Mouse (Mus musculus): Measurements from ENCODE around the gene Lrfn3. TPM values are rescaled to one million over a fixed set of nuclear protein-coding genes. Genes with fewer than 3 reads are reported as not detected.

Gene Lrfn3
- polyA plus RNA-seq, 1 experiment, result 0.20 TPM

- Histone ChIP-seq H3K36me3 (ENCODE audit: control insufficient read depth, insufficient read depth) (no peaks in the 10 kb centered on the region), H3K79me3 (ENCODE audit: low read depth) (no peaks in the 10 kb centered on the region), H3K79me2 (ENCODE audit: control insufficient read depth, insufficient read depth) (no peaks in the 10 kb centered on the region), H3K4me3 (ENCODE audit: insufficient read depth, poor library complexity, severe bottlenecking) (no peak overlapping the region), H3K27me3 (ENCODE audit: control insufficient read depth, insufficient read depth, insufficient read length) (peaks cover 27% of the 10 kb centered on the region), H3ac (ENCODE audit: control insufficient read depth, insufficient read length, low read depth) (no peak overlapping the region)
- TF ChIP-seq CTCF (IDR thresholded peaks at IDR 0.05; ENCODE audit: control insufficient read depth, insufficient read depth, insufficient read length), result peak; percentile 6
- TF ChIP-seq USF1 (IDR thresholded peaks at IDR 0.05; ENCODE audit: low read depth), result no peak
- TF ChIP-seq CEBPB (IDR thresholded peaks at IDR 0.05; ENCODE audit: low read depth), result no peak
- no peak for TF ChIP-seq MYOG (IDR thresholded peaks at IDR 0.05; ENCODE audit: control insufficient read depth, extremely low read depth, insufficient read length)
- no peak for TF ChIP-seq MYOD1 (IDR thresholded peaks at IDR 0.05; ENCODE audit: control insufficient read depth, insufficient read length, low read depth)
Observed at GRCm38 (mm10) chr7:30331887-30332286, 30.7 kb downstream of the Lrfn3 start.

- TF ChIP-seq USF1 (IDR thresholded peaks at IDR 0.05; ENCODE audit: low read depth) (no peak), FOSL1 (IDR thresholded peaks at IDR 0.05; ENCODE audit: insufficient read depth, low read length, poor library complexity, severe bottlenecking) (no peak), MAX (IDR thresholded peaks at IDR 0.05) (no peak), CTCF (IDR thresholded peaks at IDR 0.05; ENCODE audit: control insufficient read depth, insufficient read depth, insufficient read length) (no peak), CEBPB (IDR thresholded peaks at IDR 0.05; ENCODE audit: low read depth) (no peak), MYOD1 (IDR thresholded peaks at IDR 0.05; ENCODE audit: control insufficient read depth, insufficient read length, low read depth) (no peak), MYOG (IDR thresholded peaks at IDR 0.05; ENCODE audit: control insufficient read depth, extremely low read depth, insufficient read length) (no peak)
- Histone ChIP-seq H3K27me3 (ENCODE audit: control insufficient read depth, insufficient read depth, insufficient read length) (peaks cover 5% of the 10 kb centered on the region), H3ac (ENCODE audit: control insufficient read depth, insufficient read length, low read depth) (no peak overlapping the region), H3K79me3 (ENCODE audit: low read depth) (no peaks in the 10 kb centered on the region), H3K4me3 (ENCODE audit: insufficient read depth, poor library complexity, severe bottlenecking) (no peak overlapping the region), H3K36me3 (ENCODE audit: control insufficient read depth, insufficient read depth) (no peaks in the 10 kb centered on the region), H3K79me2 (ENCODE audit: control insufficient read depth, insufficient read depth) (no peaks in the 10 kb centered on the region)
Observed at GRCm38 (mm10) chr7:30328379-30328778, 34.2 kb downstream of the Lrfn3 start.

GRCm38 (mm10) chr7:30327140-30327539, 35.4 kb downstream of the Lrfn3 start:
- Histone ChIP-seq H3K79me2 (ENCODE audit: control insufficient read depth, insufficient read depth) (no peaks in the 10 kb centered on the region), H3ac (ENCODE audit: control insufficient read depth, insufficient read length, low read depth) (no peak overlapping the region), H3K27me3 (ENCODE audit: control insufficient read depth, insufficient read depth, insufficient read length) (peaks cover 5% of the 10 kb centered on the region), H3K4me3 (ENCODE audit: insufficient read depth, poor library complexity, severe bottlenecking) (no peak overlapping the region), H3K79me3 (ENCODE audit: low read depth) (no peaks in the 10 kb centered on the region), H3K36me3 (ENCODE audit: control insufficient read depth, insufficient read depth) (no peaks in the 10 kb centered on the region)
- TF ChIP-seq MYOD1 (IDR thresholded peaks at IDR 0.05; ENCODE audit: control insufficient read depth, insufficient read length, low read depth), result no peak
- no peak for TF ChIP-seq MYOG (IDR thresholded peaks at IDR 0.05; ENCODE audit: control insufficient read depth, extremely low read depth, insufficient read length)
- TF ChIP-seq CTCF (IDR thresholded peaks at IDR 0.05; ENCODE audit: control insufficient read depth, insufficient read depth, insufficient read length), result no peak
- TF ChIP-seq FOSL1 (IDR thresholded peaks at IDR 0.05; ENCODE audit: insufficient read depth, low read length, poor library complexity, severe bottlenecking), result no peak
- TF ChIP-seq USF1 (IDR thresholded peaks at IDR 0.05; ENCODE audit: low read depth), result no peak
- no peak for TF ChIP-seq MAX (IDR thresholded peaks at IDR 0.05)
- no peak for TF ChIP-seq CEBPB (IDR thresholded peaks at IDR 0.05; ENCODE audit: low read depth)

- H3K27me3 ChIP-seq (ENCODE audit: control insufficient read depth, insufficient read depth, insufficient read length), result peaks cover 5% of the 10 kb centered on the region
- TF ChIP-seq CEBPB (IDR thresholded peaks at IDR 0.05; ENCODE audit: low read depth) (no peak), MYOG (IDR thresholded peaks at IDR 0.05; ENCODE audit: control insufficient read depth, extremely low read depth, insufficient read length) (no peak), USF1 (IDR thresholded peaks at IDR 0.05; ENCODE audit: low read depth) (no peak)
- H3K4me3 ChIP-seq (ENCODE audit: insufficient read depth, poor library complexity, severe bottlenecking), result no peak overlapping the region
- no peak overlapping the region for H3ac ChIP-seq (ENCODE audit: control insufficient read depth, insufficient read length, low read depth)
- H3K79me3 ChIP-seq (ENCODE audit: low read depth), result no peaks in the 10 kb centered on the region
- H3K79me2 ChIP-seq (ENCODE audit: control insufficient read depth, insufficient read depth), result peaks cover 4% of the 10 kb centered on the region
- H3K36me3 ChIP-seq (ENCODE audit: control insufficient read depth, insufficient read depth), result no peaks in the 10 kb centered on the region
Observed at GRCm38 (mm10) chr7:30326427-30326826, 36.1 kb downstream of the Lrfn3 start.

- Histone ChIP-seq H3ac (ENCODE audit: control insufficient read depth, insufficient read length, low read depth) (no peak overlapping the region), H3K27me3 (ENCODE audit: control insufficient read depth, insufficient read depth, insufficient read length) (peaks cover 5% of the 10 kb centered on the region), H3K36me3 (ENCODE audit: control insufficient read depth, insufficient read depth) (no peaks in the 10 kb centered on the region), H3K79me3 (ENCODE audit: low read depth) (no peaks in the 10 kb centered on the region), H3K79me2 (ENCODE audit: control insufficient read depth, insufficient read depth) (peaks cover 4% of the 10 kb centered on the region), H3K4me3 (ENCODE audit: insufficient read depth, poor library complexity, severe bottlenecking) (no peak overlapping the region)
- TF ChIP-seq MAX (IDR thresholded peaks at IDR 0.05) (no peak), FOSL1 (IDR thresholded peaks at IDR 0.05; ENCODE audit: insufficient read depth, low read length, poor library complexity, severe bottlenecking) (no peak), USF1 (IDR thresholded peaks at IDR 0.05; ENCODE audit: low read depth) (no peak), MYOG (IDR thresholded peaks at IDR 0.05; ENCODE audit: control insufficient read depth, extremely low read depth, insufficient read length) (no peak)
Observed at GRCm38 (mm10) chr7:30325364-30325763, 37.2 kb downstream of the Lrfn3 start.

- Histone ChIP-seq H3K79me2 (ENCODE audit: control insufficient read depth, insufficient read depth) (peaks cover 4% of the 10 kb centered on the region), H3ac (ENCODE audit: control insufficient read depth, insufficient read length, low read depth) (no peak overlapping the region), H3K36me3 (ENCODE audit: control insufficient read depth, insufficient read depth) (no peaks in the 10 kb centered on the region), H3K27me3 (ENCODE audit: control insufficient read depth, insufficient read depth, insufficient read length) (peaks cover 5% of the 10 kb centered on the region), H3K4me3 (ENCODE audit: insufficient read depth, poor library complexity, severe bottlenecking) (no peak overlapping the region), H3K79me3 (ENCODE audit: low read depth) (no peaks in the 10 kb centered on the region)
- no peak for TF ChIP-seq MYOG (IDR thresholded peaks at IDR 0.05; ENCODE audit: control insufficient read depth, extremely low read depth, insufficient read length)
- no peak for TF ChIP-seq MYOD1 (IDR thresholded peaks at IDR 0.05; ENCODE audit: control insufficient read depth, insufficient read length, low read depth)
- TF ChIP-seq FOSL1 (IDR thresholded peaks at IDR 0.05; ENCODE audit: insufficient read depth, low read length, poor library complexity, severe bottlenecking), result no peak
- TF ChIP-seq CTCF (IDR thresholded peaks at IDR 0.05; ENCODE audit: control insufficient read depth, insufficient read depth, insufficient read length), result no peak
- TF ChIP-seq MAX (IDR thresholded peaks at IDR 0.05), result no peak
- no peak for TF ChIP-seq CEBPB (IDR thresholded peaks at IDR 0.05; ENCODE audit: low read depth)
- TF ChIP-seq USF1 (IDR thresholded peaks at IDR 0.05; ENCODE audit: low read depth), result no peak
Observed at GRCm38 (mm10) chr7:30324300-30324944, 38.1 kb downstream of the Lrfn3 start.
